Mouse (Mus musculus) forebrain, embryonic 16.5 days (tissue): ENCODE data around the gene Lrfn3. TPM values are rescaled to one million over a fixed set of nuclear protein-coding genes. Genes with fewer than 3 reads are reported as not detected.

Experiments
- ATAC-seq: fragments of 200-750 bp; cut with Nextera tagmentation; 2 replicates; pipeline ENCODE4 v1.8.0; 2017; ENCODE audit warnings: mild to moderate bottlenecking, moderate library complexity
- H3K27ac ChIP-seq: fragments of 300-500 bp; sonication (generic); 2 replicates; pipeline ENCODE4 v1.5.1; 2014; ENCODE audit warnings: low read length, control low read depth
- H3K27me3 ChIP-seq: fragments of 300-500 bp; sonication (generic); replicated peaks from 2 replicates; pipeline ENCODE4 v1.6.1; 2014; ENCODE audit warnings: low read length; ENCODE audit not compliant: control insufficient read depth, insufficient read depth
- H3K36me3 ChIP-seq: fragments of 300-500 bp; sonication (generic); 2 replicates; pipeline ENCODE4 v1.6.1; 2014; ENCODE audit not compliant: control insufficient read depth, insufficient read depth
- H3K4me1 ChIP-seq: fragments of 300-500 bp; sonication (generic); replicated peaks from 2 replicates; pipeline ENCODE4 v1.6.1; 2014; ENCODE audit warnings: low read length; ENCODE audit not compliant: control insufficient read depth, insufficient read depth
- H3K4me2 ChIP-seq: fragments of 300-500 bp; sonication (generic); 2 replicates; pipeline ENCODE4 v1.6.1; 2014; ENCODE audit warnings: mild to moderate bottlenecking, low read length, control low read depth
- H3K4me3 ChIP-seq: fragments of 300-500 bp; sonication (generic); replicated peaks from 2 replicates; pipeline ENCODE4 v1.5.1; 2014; ENCODE audit warnings: mild to moderate bottlenecking, low read length, control low read depth
- H3K9ac ChIP-seq: fragments of 300-500 bp; sonication (generic); replicated peaks from 2 replicates; pipeline ENCODE4 v1.6.1; 2014; ENCODE audit warnings: low read depth, low read length, control low read depth
- H3K9me3 ChIP-seq: fragments of 300-500 bp; sonication (generic); 2 replicates; pipeline ENCODE4 v1.6.1; 2016; ENCODE audit warnings: low read length; ENCODE audit not compliant: control insufficient read depth
- WGBS: fragments of 180-500 bp; shearing (Covaris S2); extraction: QIAGEN DNeasy Blood & Tissue Kit; methylation state at CpG from one replicate; pipeline ENCODE4 v1.1.7; 2014; 5-methylcytosine and 5-hydroxymethylcytosine counted together
- polyA plus RNA-seq: library from polyadenylated mRNA; unstranded; fragments of >200 nt; fragmentation: Nextera tagmentation; extraction: Ambion mirVana; gene quantifications from 2 replicates; pipeline ENCODE4 v1.2.1, GENCODE M21; 2015

The Lrfn3 gene
- polyA plus RNA-seq = 10.4 and 13.4 TPM in 2 replicates

- Histone ChIP-seq H3K36me3 (peaks cover 10% of the 10 kb centered on the region), H3K9ac (peak within 1 kb of the TSS; percentile 91), H3K27me3 (0 out of 2 replicates have a peak, but pooled peaks cover 3% of the 10 kb centered on the region), H3K4me1 (peaks cover 42% of the 10 kb centered on the region), H3K9me3 (no peaks in the 10 kb centered on the region), H3K4me3 (peak within 1 kb of the TSS; percentile 83), H3K4me2 (peak within 1 kb of the TSS; percentile 90), H3K27ac (peak within 1 kb of the TSS; percentile 45; the same call in 1 of the 2 replicates)
- under 1% methylated on average over 27 of the region's 55 CpGs for WGBS
- peak; percentile 83 for ATAC-seq
Measured at GRCm38 (mm10) chr7:30362652-30363343, at the start of gene Lrfn3. Gene Lrfn3, minus strand, starts transcription at chr7:30362772.

DNA sequence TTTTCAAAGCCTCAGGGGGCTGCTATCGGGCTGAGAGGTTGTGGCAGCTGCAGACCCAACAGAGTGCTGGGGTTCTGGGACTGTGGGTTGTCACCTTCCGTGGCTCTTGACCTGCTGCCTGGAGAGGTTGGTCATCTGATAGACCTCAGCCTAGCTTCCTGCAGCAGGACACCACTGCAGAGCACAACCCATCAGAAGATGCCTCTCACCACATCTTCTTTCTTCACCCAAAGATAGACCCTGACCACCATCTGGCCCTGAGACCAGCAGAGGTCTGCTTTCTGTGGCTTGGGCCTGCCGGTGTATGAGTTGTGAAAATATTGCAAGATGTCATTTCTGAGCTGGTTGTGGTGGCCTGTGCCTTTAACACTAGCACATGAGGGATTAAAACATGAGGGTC lies 48.5 kb upstream of the Lrfn3 start:
- 84% methylated on average over 3 of the region's 3 CpGs for WGBS
- Histone ChIP-seq H3K36me3 (no peaks in the 10 kb centered on the region), H3K27ac (no peak overlapping the region), H3K9me3 (no peaks in the 10 kb centered on the region), H3K9ac (no peak overlapping the region), H3K4me1 (no peaks in the 10 kb centered on the region), H3K27me3 (0 out of 2 replicates have a peak, but pooled peaks cover 4% of the 10 kb centered on the region), H3K4me2 (no peak overlapping the region), H3K4me3 (no peak overlapping the region)
- no peak for ATAC-seq

DNA sequence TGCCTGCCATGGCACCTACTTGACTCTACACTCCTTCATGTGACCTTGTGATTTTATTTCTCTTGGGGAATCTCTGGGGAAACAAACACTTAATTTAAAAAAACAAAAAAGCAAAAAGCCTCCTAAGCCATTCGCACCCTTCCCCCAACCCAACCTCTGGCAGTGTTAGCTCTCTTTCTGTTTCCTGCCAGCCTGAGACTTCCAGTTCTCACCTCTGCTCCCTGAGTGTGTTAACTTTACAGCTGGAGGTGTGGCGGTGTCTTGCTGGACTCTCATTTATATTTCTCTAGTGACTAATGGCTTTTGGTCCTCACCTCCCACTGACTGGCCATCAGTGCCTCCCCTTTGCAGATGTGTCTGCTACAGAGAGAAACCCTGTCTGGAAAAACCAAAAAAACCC lies 47.2 kb upstream of the Lrfn3 start:
- no peak overlapping the region for H3K27ac ChIP-seq
- no peak for ATAC-seq
- H3K9ac ChIP-seq = no peak overlapping the region
- no peak overlapping the region for H3K4me3 ChIP-seq
- H3K36me3 ChIP-seq = no peaks in the 10 kb centered on the region
- 0 out of 2 replicates have a peak, but pooled peaks cover 4% of the 10 kb centered on the region for H3K27me3 ChIP-seq
- H3K4me2 ChIP-seq = no peak overlapping the region
- WGBS = 90% methylated on average over 2 of the region's 2 CpGs
- H3K9me3 ChIP-seq = no peaks in the 10 kb centered on the region
- H3K4me1 ChIP-seq = no peaks in the 10 kb centered on the region

DNA sequence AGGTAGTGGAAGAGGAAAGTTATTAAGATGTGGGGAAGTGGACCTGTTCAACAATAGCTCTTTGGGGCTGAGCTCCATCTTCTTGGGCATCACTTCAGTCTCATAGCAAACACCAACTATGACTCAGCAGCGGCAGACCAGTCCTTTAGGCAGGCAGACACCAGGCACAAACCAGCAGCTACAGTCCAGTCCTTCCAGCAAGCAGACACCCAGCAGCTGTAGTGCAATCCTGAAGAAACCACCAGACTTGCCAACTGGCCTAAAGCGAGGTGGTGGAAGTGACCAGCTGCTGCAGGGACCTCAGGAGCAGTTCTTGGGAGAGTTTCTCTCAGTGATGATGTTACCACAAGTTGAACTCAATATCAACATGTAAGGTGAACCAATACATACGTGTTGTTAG lies 46.1 kb upstream of the Lrfn3 start:
- Histone ChIP-seq H3K27ac (no peak overlapping the region), H3K27me3 (0 out of 2 replicates have a peak, but pooled peaks cover 4% of the 10 kb centered on the region), H3K9ac (no peak overlapping the region), H3K36me3 (no peaks in the 10 kb centered on the region), H3K9me3 (no peaks in the 10 kb centered on the region), H3K4me2 (no peak overlapping the region), H3K4me3 (no peak overlapping the region), H3K4me1 (no peaks in the 10 kb centered on the region)
- ATAC-seq = no peak
- WGBS = 75% methylated on average over 3 of the region's 3 CpGs

GRCm38 (mm10) chr7:30402343-30402742 lies 39.8 kb upstream of the Lrfn3 start:
- WGBS = 77% methylated on average over 4 of the region's 4 CpGs

DNA sequence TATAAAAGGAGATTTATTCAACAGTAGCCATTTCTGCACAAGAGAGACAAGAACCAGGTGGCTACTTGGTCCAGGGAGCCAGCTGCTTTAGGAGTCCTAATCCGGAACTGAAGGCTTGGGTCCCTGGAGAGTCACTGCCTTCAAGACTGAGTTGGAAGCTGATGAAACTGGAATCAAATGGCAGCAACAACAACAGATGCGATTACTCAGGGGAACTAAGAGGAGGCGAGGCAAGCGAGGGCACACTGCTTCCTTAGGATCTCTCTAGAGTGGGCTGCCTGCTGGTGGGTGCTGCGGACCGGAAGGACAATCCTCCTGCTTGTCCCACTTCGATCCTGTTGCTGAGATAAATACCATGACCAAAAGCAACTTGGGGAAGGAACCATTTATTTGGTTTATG lies 37.1 kb upstream of the Lrfn3 start:
- Histone ChIP-seq H3K27me3 (no peaks in the 10 kb centered on the region), H3K9ac (no peak overlapping the region), H3K4me3 (no peak overlapping the region), H3K36me3 (no peaks in the 10 kb centered on the region), H3K4me1 (no peaks in the 10 kb centered on the region), H3K9me3 (no peaks in the 10 kb centered on the region), H3K4me2 (no peak overlapping the region), H3K27ac (no peak overlapping the region)
- 59% methylated on average over 7 of the region's 7 CpGs for WGBS
- ATAC-seq = no peak

More at GRCm38 (mm10) chr7:30402343-30402742, 39.8 kb upstream of the Lrfn3 start:
- Histone ChIP-seq H3K4me2 (no peak overlapping the region), H3K9ac (no peak overlapping the region), H3K27ac (no peak overlapping the region), H3K4me1 (no peaks in the 10 kb centered on the region), H3K4me3 (no peak overlapping the region), H3K36me3 (no peaks in the 10 kb centered on the region), H3K9me3 (no peaks in the 10 kb centered on the region), H3K27me3 (no peaks in the 10 kb centered on the region)
- ATAC-seq = no peak

- WGBS = 46% methylated on average over 2 of the region's 2 CpGs
- H3K9me3 ChIP-seq = no peaks in the 10 kb centered on the region
- no peak overlapping the region for H3K4me2 ChIP-seq
- H3K4me1 ChIP-seq = no peaks in the 10 kb centered on the region
- no peaks in the 10 kb centered on the region for H3K27me3 ChIP-seq
- H3K4me3 ChIP-seq = no peak overlapping the region
- H3K36me3 ChIP-seq = no peaks in the 10 kb centered on the region
- no peak for ATAC-seq
- H3K9ac ChIP-seq = no peak overlapping the region
- no peak overlapping the region for H3K27ac ChIP-seq
Measured at GRCm38 (mm10) chr7:30394871-30395270, 32.3 kb upstream of the Lrfn3 start.

DNA sequence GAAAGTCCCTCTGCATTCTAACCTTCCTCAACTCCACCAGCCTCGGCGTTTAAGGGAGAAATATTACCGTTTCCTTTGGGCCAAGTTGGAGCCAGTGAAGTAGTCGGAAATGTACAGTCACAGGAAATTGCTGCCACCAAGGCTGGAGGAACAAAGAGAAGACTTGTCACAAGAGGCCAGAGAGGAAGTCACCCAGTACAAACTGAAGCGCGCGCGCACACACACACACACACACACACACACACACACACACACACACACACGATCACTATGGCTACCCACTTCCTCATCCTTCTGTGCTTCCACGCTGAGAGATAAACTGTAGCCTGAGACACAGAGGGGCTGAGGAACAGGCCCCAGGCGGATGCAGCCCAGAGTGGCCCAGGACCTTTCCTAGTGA lies 31.8 kb upstream of the Lrfn3 start:
- Histone ChIP-seq H3K4me1 (no peaks in the 10 kb centered on the region), H3K9ac (no peak overlapping the region), H3K4me2 (no peak overlapping the region), H3K36me3 (no peaks in the 10 kb centered on the region), H3K4me3 (no peak overlapping the region), H3K27me3 (no peaks in the 10 kb centered on the region), H3K27ac (no peak overlapping the region), H3K9me3 (no peaks in the 10 kb centered on the region)
- no peak for ATAC-seq
- WGBS = 65% methylated on average over 9 of the region's 11 CpGs

- WGBS = 88% methylated on average over 4 of the region's 4 CpGs
- Histone ChIP-seq H3K4me1 (no peaks in the 10 kb centered on the region), H3K27ac (no peak overlapping the region), H3K36me3 (no peaks in the 10 kb centered on the region), H3K9me3 (no peaks in the 10 kb centered on the region), H3K27me3 (no peaks in the 10 kb centered on the region), H3K9ac (no peak overlapping the region), H3K4me3 (no peak overlapping the region), H3K4me2 (no peak overlapping the region)
- ATAC-seq = no peak
Measured at GRCm38 (mm10) chr7:30393631-30394030, 31.1 kb upstream of the Lrfn3 start.
